Mouse (Mus musculus) forebrain, postnatal 0 days (tissue): ENCODE data around the gene Mblac1. TPM values are rescaled to one million over a fixed set of nuclear protein-coding genes. Genes with fewer than 3 reads are reported as not detected.

ENCODE experiments used
- ATAC-seq: fragments of 200-750 bp; cut with Nextera tagmentation; 2 replicates; pipeline ENCODE4 v1.8.0; 2017; ENCODE audit warnings: mild to moderate bottlenecking, moderate library complexity
- DNase-seq: peaks from one replicate; pipeline ENCODE4 v3.0.0-alpha.2; 2015
- H3K27ac ChIP-seq: fragments of 300-500 bp; sonication (generic); 2 replicates; pipeline ENCODE4 v1.5.1; 2014; ENCODE audit warnings: low read depth, mild to moderate bottlenecking, antibody characterized with exemption, low read length, moderate library complexity, mixed read lengths
- H3K27me3 ChIP-seq: fragments of 300-500 bp; sonication (generic); 2 replicates; pipeline ENCODE4 v1.6.1; 2014; ENCODE audit warnings: mild to moderate bottlenecking, low read length, mixed read lengths; ENCODE audit not compliant: insufficient read depth
- H3K36me3 ChIP-seq: fragments of 300-500 bp; sonication (generic); 2 replicates; pipeline ENCODE4 v1.6.1; 2014; ENCODE audit warnings: mild to moderate bottlenecking, moderate library complexity; ENCODE audit not compliant: insufficient read depth
- H3K4me1 ChIP-seq: fragments of 300-500 bp; sonication (generic); 2 replicates; pipeline ENCODE4 v1.6.1; 2014; ENCODE audit warnings: antibody characterized with exemption; ENCODE audit not compliant: insufficient read depth
- H3K4me2 ChIP-seq: fragments of 300-500 bp; sonication (generic); 2 replicates; pipeline ENCODE4 v1.6.1; 2014; ENCODE audit warnings: low read depth, mild to moderate bottlenecking, moderate library complexity
- H3K4me3 ChIP-seq: fragments of 300-500 bp; sonication (generic); 2 replicates; pipeline ENCODE4 v1.5.1; 2014; ENCODE audit warnings: low read depth, low read length, mixed read lengths
- H3K9ac ChIP-seq: fragments of 300-500 bp; sonication (generic); 2 replicates; pipeline ENCODE4 v1.6.1; 2014; ENCODE audit warnings: mild to moderate bottlenecking
- H3K9me3 ChIP-seq: fragments of 300-500 bp; sonication (generic); 2 replicates; pipeline ENCODE4 v1.6.1; 2016; ENCODE audit warnings: low read length
- CTCF ChIP-seq: sonication (generic); IDR thresholded peaks from 2 replicates; pipeline ENCODE4 v1.5.1; 2016; ENCODE audit warnings: antibody characterized with exemption, control low read depth, low read depth
- WGBS: fragments of 180-500 bp; shearing (Covaris S2); extraction: QIAGEN DNeasy Blood & Tissue Kit; methylation state at CpG from one replicate; pipeline ENCODE4 v1.1.7; 2014; 5-methylcytosine and 5-hydroxymethylcytosine counted together
- polyA plus RNA-seq: library from polyadenylated mRNA; unstranded; fragments of >200 nt; fragmentation: Nextera tagmentation; extraction: Ambion mirVana; gene quantifications from 2 replicates; pipeline ENCODE4 v1.2.1, GENCODE M21; 2015
- total RNA-seq: library from RNA; depleted of rRNA; stranded (reverse); fragments of >200 nt; gene quantifications from 2 replicates; pipeline ENCODE4 v1.2.3, GENCODE M21; 2014; rRNA removed

The Mblac1 gene
- 9.7 and 9.9 TPM in 2 replicates for total RNA-seq
- 10.1 and 11.0 TPM in 2 replicates for polyA plus RNA-seq

- Histone ChIP-seq H3K4me1 (0 out of 2 replicates have a peak, but pooled peaks cover 5% of the 10 kb centered on the region), H3K36me3 (peaks cover 5% of the 10 kb centered on the region), H3K4me2 (peak within 1 kb of the TSS; percentile 96), H3K9me3 (no peaks in the 10 kb centered on the region), H3K27ac (peak within 1 kb of the TSS; percentile 88), H3K4me3 (peak within 1 kb of the TSS; percentile 75), H3K9ac (peak within 1 kb of the TSS; percentile 93), H3K27me3 (no peaks in the 10 kb centered on the region)
- WGBS: 8% methylated on average over 53 of the region's 54 CpGs
- peak; percentile 84 for ATAC-seq
- TF ChIP-seq CTCF: no peak; the same call in 1 of the 2 replicates
- DNase-seq: peak; percentile 90
Measured at GRCm38 (mm10) chr5:138193771-138194727, at the start of gene Mblac1. Mblac1 (plus strand) TSS chr5:138194314.

DNA sequence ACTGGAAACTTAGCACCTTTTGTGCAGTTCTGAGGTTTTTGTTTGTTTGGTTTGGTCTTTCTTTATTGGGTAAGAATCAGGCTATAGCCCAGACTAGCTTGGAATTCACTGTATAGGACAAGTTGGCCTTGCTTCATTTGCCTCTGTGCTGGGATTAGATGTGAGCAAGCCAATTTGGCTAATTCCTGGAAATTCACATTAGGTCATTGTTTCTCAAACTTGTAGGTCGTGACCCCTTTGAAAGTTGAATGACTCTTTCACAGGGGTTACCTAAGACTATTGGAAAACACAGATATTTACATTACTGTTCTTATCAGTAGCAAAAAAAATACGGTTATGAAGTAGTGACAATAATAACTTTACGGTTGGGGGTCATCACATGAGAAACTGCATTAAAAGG is 39.7 kb upstream of the Mblac1 start:
- DNase-seq (no peak), ATAC-seq (no peak)
- Histone ChIP-seq H3K27me3 (no peaks in the 10 kb centered on the region), H3K4me3 (peak overlapping the region; percentile 65), H3K36me3 (peaks cover 10% of the 10 kb centered on the region), H3K9ac (peak overlapping the region; percentile 97), H3K4me1 (peaks cover 8% of the 10 kb centered on the region; the same call in 1 of the 2 replicates), H3K27ac (peak overlapping the region; percentile 97; the same call in 1 of the 2 replicates), H3K9me3 (no peaks in the 10 kb centered on the region), H3K4me2 (peak overlapping the region; percentile 69)
- TF ChIP-seq CTCF: no peak
- 84% methylated on average over 3 of the region's 3 CpGs for WGBS

DNA sequence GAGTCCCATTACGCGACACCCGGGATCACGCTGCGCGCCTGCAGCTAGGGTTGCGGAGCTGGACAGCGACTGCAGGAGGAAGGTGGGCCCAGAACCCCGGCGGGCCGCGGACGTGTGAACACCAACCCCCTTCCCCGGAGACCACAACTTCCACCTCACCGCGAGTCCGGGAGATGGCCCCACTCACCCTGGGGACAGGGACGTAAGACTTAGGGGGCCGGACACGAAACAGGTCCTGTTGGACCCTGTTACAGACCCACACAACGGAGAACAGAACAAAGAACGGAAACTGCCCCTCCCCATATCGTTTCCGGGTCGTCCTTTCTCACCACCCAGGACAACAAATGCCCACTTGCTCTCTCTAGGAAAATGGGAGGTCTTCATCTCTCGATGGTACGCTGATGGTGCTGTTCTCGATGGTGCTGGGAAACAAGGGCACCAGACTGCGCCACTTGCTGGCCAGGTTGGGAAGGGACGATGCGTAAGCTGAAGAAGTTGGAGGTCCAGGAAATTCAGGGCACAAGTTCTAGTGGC is 38.6 kb upstream of the Mblac1 start, which contains the start of gene Zfp113:
Gene Zfp113, minus strand, starts transcription at position 302 of the 534 bp plus-strand sequence.
- H3K4me3 ChIP-seq: peak within 1 kb of the TSS; percentile 65
- peaks cover 8% of the 10 kb centered on the region; the same call in 1 of the 2 replicates for H3K4me1 ChIP-seq
- H3K27ac ChIP-seq: peak within 1 kb of the TSS; percentile 97
- H3K9ac ChIP-seq: peak within 1 kb of the TSS; percentile 97
- H3K27me3 ChIP-seq: no peaks in the 10 kb centered on the region
- H3K36me3 ChIP-seq: peaks cover 5% of the 10 kb centered on the region
- H3K9me3 ChIP-seq: no peaks in the 10 kb centered on the region
- WGBS: under 1% methylated on average over 31 of the region's 31 CpGs
- peak; percentile 99 for ATAC-seq
- peak; percentile 94 for DNase-seq
- peak; percentile 92 for TF ChIP-seq CTCF
- peak within 1 kb of the TSS; percentile 69 for H3K4me2 ChIP-seq

GRCm38 (mm10) chr5:138160224-138160762 is 33.8 kb upstream of the Mblac1 start:
- H3K9ac ChIP-seq: peak overlapping the region; percentile 69
- peak overlapping the region; percentile 66 for H3K27ac ChIP-seq
- WGBS: 62% methylated on average over 7 of the region's 7 CpGs
- H3K27me3 ChIP-seq: no peaks in the 10 kb centered on the region
- no peaks in the 10 kb centered on the region for H3K9me3 ChIP-seq
- peak overlapping the region; percentile 65 for H3K4me2 ChIP-seq
- no peak for TF ChIP-seq CTCF
- H3K4me1 ChIP-seq: peaks cover 7% of the 10 kb centered on the region; the same call in 1 of the 2 replicates
- peak overlapping the region; percentile 57 for H3K4me3 ChIP-seq
- H3K36me3 ChIP-seq: peaks cover 29% of the 10 kb centered on the region
- no peak for DNase-seq
- no peak for ATAC-seq

- Histone ChIP-seq H3K27ac (peak within 1 kb of the TSS; percentile 66), H3K4me1 (peaks cover 7% of the 10 kb centered on the region; the same call in 1 of the 2 replicates), H3K36me3 (peaks cover 36% of the 10 kb centered on the region), H3K27me3 (no peaks in the 10 kb centered on the region), H3K4me3 (peak within 1 kb of the TSS; percentile 57), H3K4me2 (peak within 1 kb of the TSS; percentile 65), H3K9me3 (no peaks in the 10 kb centered on the region), H3K9ac (peak within 1 kb of the TSS; percentile 69)
- peak; percentile 19; the same call in 1 of the 2 replicates for TF ChIP-seq CTCF
- DNase-seq (peak; percentile 95), ATAC-seq (peak; percentile 99)
- WGBS: under 1% methylated on average over 42 of the region's 42 CpGs
Measured at GRCm38 (mm10) chr5:138160842-138161665, 33.1 kb upstream of the Mblac1 start, which contains the start of gene Cops6. Cops6 (plus strand) TSS chr5:138161071.

DNA sequence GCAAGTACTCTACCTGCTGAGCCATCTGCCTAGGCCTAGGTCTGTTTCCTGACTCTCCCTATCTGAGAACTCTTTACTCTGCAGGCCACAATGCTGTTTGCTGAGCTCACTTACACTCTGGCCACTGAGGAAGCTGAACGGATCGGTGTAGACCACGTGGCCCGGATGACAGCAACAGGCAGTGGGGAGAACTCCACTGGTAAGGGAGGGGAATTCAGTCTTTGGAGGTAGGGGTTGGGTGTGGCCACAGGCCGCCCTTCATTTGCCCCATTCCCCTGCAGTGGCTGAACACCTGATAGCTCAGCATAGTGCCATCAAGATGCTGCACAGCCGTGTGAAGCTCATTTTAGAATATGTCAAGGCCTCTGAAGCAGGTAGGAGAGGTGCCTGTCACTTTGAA is 31.1 kb upstream of the Mblac1 start:
- H3K9ac ChIP-seq: no peak overlapping the region
- 64% methylated on average over 6 of the region's 6 CpGs for WGBS
- H3K4me2 ChIP-seq: no peak overlapping the region
- H3K9me3 ChIP-seq: no peaks in the 10 kb centered on the region
- no peak overlapping the region for H3K27ac ChIP-seq
- peaks cover 7% of the 10 kb centered on the region; the same call in 1 of the 2 replicates for H3K4me1 ChIP-seq
- no peak for TF ChIP-seq CTCF
- H3K4me3 ChIP-seq: no peak overlapping the region
- no peak for DNase-seq
- peaks cover 56% of the 10 kb centered on the region for H3K36me3 ChIP-seq
- H3K27me3 ChIP-seq: no peaks in the 10 kb centered on the region
- ATAC-seq: no peak
